25 mouse cellular contexts compared by ENCODE assay signal in genomic region chr6:115274705-115275104, GRCm38 (mm10). TPM values are rescaled to one million over a fixed set of nuclear protein-coding genes. Genes with fewer than 3 reads are reported as not detected.
DNase-seq lines count a peak whose midpoint lies in the region; ATAC-seq and TF ChIP-seq lines count a peak whose summit lies in the region.
"Had no signal": no experiment of that assay in that cellular context is flagged by ENCODE, and none has a peak within 500 bp of the region (broad histone marks: within the 10 kb centered on the region; RNA-seq: fewer than 3 reads in every experiment).

No protein-coding gene starts in this region.

- no peaks in the 10 kb centered on the region for H3K36me3 ChIP-seq in heart, embryonic 11.5 days (ENCODE audit: control insufficient read depth, insufficient read depth, low read length)
- no peaks in the 10 kb centered on the region for H3K36me3 ChIP-seq in lung, embryonic 14.5 days (ENCODE audit: insufficient read depth)
- H3K36me3 ChIP-seq in lung, postnatal 0 days (ENCODE audit: insufficient read depth, low read length) = no peaks in the 10 kb centered on the region
- H3K36me3 ChIP-seq in forebrain, embryonic 16.5 days (ENCODE audit: control insufficient read depth, insufficient read depth) = no peaks in the 10 kb centered on the region
- H3K36me3 ChIP-seq: embryonic facial prominence, embryonic 12.5 days; embryonic facial prominence, embryonic 15.5 days; heart, embryonic 12.5 days; heart, embryonic 15.5 days; hindbrain, embryonic 10.5 days had no signal

- DNase-seq in heart, adult 11 months = peak; percentile 58
- DNase-seq in lung, embryonic 14.5 days = peak; percentile 46
- no peak for DNase-seq in lung, postnatal 25 days (ENCODE audit: low spot score)
- peak; percentile 50 for DNase-seq in lung, postnatal 0 days (ENCODE audit: low spot score)
- no peak for DNase-seq in lung, adult 2 months
- DNase-seq: adrenal gland, adult 8-10 months; adrenal gland, postnatal 25 days; cerebellum, adult 11 months; gastrocnemius, postnatal 36 days; heart, postnatal 10 days; heart, postnatal 36 days had no signal

- TF ChIP-seq CTCF in lung, embryonic 14.5 days (IDR thresholded peaks at IDR 0.05; ENCODE audit: low read depth) = no peak
- no peak for TF ChIP-seq CTCF in lung, postnatal 0 days (IDR thresholded peaks at IDR 0.05)
- no peak for TF ChIP-seq CTCF in lung, adult 2 months (IDR thresholded peaks at IDR 0.05; ENCODE audit: insufficient read depth, low read length)
- no peak for TF ChIP-seq CTCF in olfactory bulb, adult 2 months (IDR thresholded peaks at IDR 0.05; ENCODE audit: insufficient read depth, low read depth, low read length)

- no peak overlapping the region for H3K9ac ChIP-seq in heart, embryonic 11.5 days (ENCODE audit: low read depth, low read length)
- H3K9ac ChIP-seq in lung, embryonic 14.5 days = no peak overlapping the region
- no peak overlapping the region for H3K9ac ChIP-seq in lung, postnatal 0 days (replicated peaks; ENCODE audit: low read depth)
- no peak overlapping the region for H3K9ac ChIP-seq in forebrain, embryonic 16.5 days (replicated peaks; ENCODE audit: low read depth, low read length)
- H3K9ac ChIP-seq: embryonic facial prominence, embryonic 12.5 days; embryonic facial prominence, embryonic 15.5 days; heart, embryonic 12.5 days; heart, embryonic 15.5 days; hindbrain, embryonic 13.5 days had no signal

- H3K4me3 ChIP-seq in heart, embryonic 11.5 days (ENCODE audit: low read depth, low read length) = no peak overlapping the region
- no peak overlapping the region for H3K4me3 ChIP-seq in lung, embryonic 14.5 days (ENCODE audit: low read depth, low read length)
- H3K4me3 ChIP-seq in lung, postnatal 0 days (ENCODE audit: low read depth, low read length) = no peak overlapping the region
- no peak overlapping the region for H3K4me3 ChIP-seq in lung, adult 2 months (replicated peaks; ENCODE audit: extremely low read depth, low read depth, low read length)
- H3K4me3 ChIP-seq in olfactory bulb, adult 2 months (ENCODE audit: insufficient read depth, low read depth, low read length) = no peak overlapping the region
- H3K4me3 ChIP-seq in forebrain, embryonic 16.5 days (replicated peaks; ENCODE audit: low read length) = no peak overlapping the region
- H3K4me3 ChIP-seq: embryonic facial prominence, embryonic 12.5 days; embryonic facial prominence, embryonic 15.5 days; heart, embryonic 12.5 days; heart, embryonic 15.5 days; hindbrain, embryonic 10.5 days; hindbrain, embryonic 13.5 days had no signal

- TF ChIP-seq POLR2A in lung, adult 2 months (IDR thresholded peaks at IDR 0.05; ENCODE audit: borderline replicate concordance, extremely low read depth, low read depth, low read length) = no peak
- no peak for TF ChIP-seq POLR2A in olfactory bulb, adult 2 months (IDR thresholded peaks at IDR 0.05; ENCODE audit: insufficient read depth, low read depth, low read length)

- H3K4me2 ChIP-seq in heart, embryonic 11.5 days = no peak overlapping the region
- H3K4me2 ChIP-seq in lung, embryonic 14.5 days = no peak overlapping the region
- no peak overlapping the region for H3K4me2 ChIP-seq in lung, postnatal 0 days (replicated peaks; ENCODE audit: low read depth, low read length)
- no peak overlapping the region for H3K4me2 ChIP-seq in forebrain, embryonic 16.5 days (ENCODE audit: low read length)
- H3K4me2 ChIP-seq: embryonic facial prominence, embryonic 12.5 days; embryonic facial prominence, embryonic 15.5 days; heart, embryonic 12.5 days; heart, embryonic 15.5 days; hindbrain, embryonic 13.5 days had no signal

- H3K27ac ChIP-seq in heart, embryonic 11.5 days (ENCODE audit: low read depth, low read length) = no peak overlapping the region
- peak overlapping the region; percentile 61; the same call in 1 of the 2 replicates for H3K27ac ChIP-seq in lung, embryonic 14.5 days (ENCODE audit: low read depth)
- H3K27ac ChIP-seq in lung, postnatal 0 days (ENCODE audit: low read length) = no peak overlapping the region
- peak overlapping the region; percentile 85; the same call in 1 of the 2 replicates for H3K27ac ChIP-seq in olfactory bulb, adult 2 months (ENCODE audit: insufficient read depth, low read depth, low read length)
- no peak overlapping the region for H3K27ac ChIP-seq in forebrain, embryonic 16.5 days (ENCODE audit: low read length)
- H3K27ac ChIP-seq: embryonic facial prominence, embryonic 12.5 days; embryonic facial prominence, embryonic 15.5 days; heart, embryonic 15.5 days; hindbrain, embryonic 10.5 days; hindbrain, embryonic 13.5 days had no signal

- WGBS in heart, embryonic 11.5 days (ENCODE audit: insufficient replicate concordance) = 80% methylated on average over 9 of the region's 9 CpGs
- 51% methylated on average over 9 of the region's 9 CpGs for WGBS in lung, embryonic 14.5 days
- 48% methylated on average over 9 of the region's 9 CpGs for WGBS in lung, postnatal 0 days
- 56% methylated on average over 9 of the region's 9 CpGs for WGBS in lung, adult 2 months
- 39% methylated on average over 9 of the region's 9 CpGs for WGBS in olfactory bulb, adult 2 months
- WGBS in forebrain, embryonic 16.5 days = 53% methylated on average over 9 of the region's 9 CpGs

- TF ChIP-seq EP300 in lung, postnatal 0 days (IDR thresholded peaks at IDR 0.05) = no peak

- no peaks in the 10 kb centered on the region for H3K9me3 ChIP-seq in heart, embryonic 11.5 days (replicated peaks; ENCODE audit: control insufficient read depth, low read length)
- H3K9me3 ChIP-seq in lung, embryonic 14.5 days (ENCODE audit: low read depth, low read length) = no peaks in the 10 kb centered on the region
- no peaks in the 10 kb centered on the region for H3K9me3 ChIP-seq in lung, postnatal 0 days (ENCODE audit: low read length)
- H3K9me3 ChIP-seq in forebrain, embryonic 16.5 days (ENCODE audit: control insufficient read depth, low read length) = no peaks in the 10 kb centered on the region
- H3K9me3 ChIP-seq: embryonic facial prominence, embryonic 12.5 days; embryonic facial prominence, embryonic 15.5 days; heart, embryonic 12.5 days; heart, embryonic 15.5 days; hindbrain, embryonic 10.5 days; hindbrain, embryonic 13.5 days had no signal

- H3K27me3 ChIP-seq in heart, embryonic 11.5 days (ENCODE audit: control insufficient read depth, insufficient read depth, low read length) = peaks cover 68% of the 10 kb centered on the region
- no peaks in the 10 kb centered on the region for H3K27me3 ChIP-seq in lung, embryonic 14.5 days (ENCODE audit: insufficient read depth, low read length)
- no peaks in the 10 kb centered on the region for H3K27me3 ChIP-seq in lung, postnatal 0 days (replicated peaks; ENCODE audit: insufficient read depth, low read length)
- no peaks in the 10 kb centered on the region for H3K27me3 ChIP-seq in forebrain, embryonic 16.5 days (replicated peaks; ENCODE audit: control insufficient read depth, insufficient read depth, low read length)
- H3K27me3 ChIP-seq: embryonic facial prominence, embryonic 12.5 days; embryonic facial prominence, embryonic 15.5 days; hindbrain, embryonic 13.5 days had no signal

- H3K4me1 ChIP-seq in heart, embryonic 11.5 days (ENCODE audit: control insufficient read depth, insufficient read depth, low read length) = peaks cover 16% of the 10 kb centered on the region
- H3K4me1 ChIP-seq in lung, embryonic 14.5 days (ENCODE audit: insufficient read depth) = peaks cover 5% of the 10 kb centered on the region
- H3K4me1 ChIP-seq in lung, postnatal 0 days (ENCODE audit: insufficient read depth, low read depth, low read length) = no peaks in the 10 kb centered on the region
- H3K4me1 ChIP-seq in lung, adult 2 months (ENCODE audit: control insufficient read depth, insufficient read depth, low read length) = no peaks in the 10 kb centered on the region
- peaks cover 44% of the 10 kb centered on the region for H3K4me1 ChIP-seq in olfactory bulb, adult 2 months (ENCODE audit: control insufficient read depth, insufficient read depth, low read length)
- no peaks in the 10 kb centered on the region for H3K4me1 ChIP-seq in forebrain, embryonic 16.5 days (replicated peaks; ENCODE audit: control insufficient read depth, insufficient read depth, low read length)

- no peak for ATAC-seq in heart, embryonic 11.5 days (replicated peaks; ENCODE audit: insufficient number of reproducible peaks, low FRiP score, low TSS enrichment)
- ATAC-seq in lung, embryonic 14.5 days (ENCODE audit: insufficient read depth) = no peak
- peak; percentile 45 for ATAC-seq in lung, postnatal 0 days
- ATAC-seq in forebrain, embryonic 16.5 days = no peak
- ATAC-seq: activated CD4-positive, CD25-positive, alpha-beta regulatory T cell, adult 4 months; forebrain, embryonic 14.5 days; hindbrain, embryonic 16.5 days had no signal

RNA-seq across cellular contexts. Expression of gene Timp4, which starts 22.7 kb away (rescaled TPM):
- polyA plus RNA-seq in heart, embryonic 11.5 days (2014; fragmentation: Nextera tagmentation; extraction: Ambion mirVana) = 0.39 TPM in 1 of 2 replicates, not detected in the other
- 1.1 and 2.3 TPM in 2 replicates for polyA plus RNA-seq in lung, embryonic 14.5 days (2014; fragmentation: Nextera tagmentation; extraction: Ambion mirVana)
- polyA plus RNA-seq in lung, postnatal 0 days (2015; fragmentation: Nextera tagmentation; extraction: Ambion mirVana) = 3.7 and 5.0 TPM in 2 replicates
- 3.1 and 4.0 TPM in 2 replicates for polyA plus RNA-seq in lung, adult 2 months (2012; rRNA removed)
- polyA plus RNA-seq in olfactory bulb, adult 2 months (2012; ENCODE audit: insufficient read depth, insufficient read length, low replicate concordance, missing spikeins) = not detected in 2 replicates
- polyA plus RNA-seq in forebrain, embryonic 16.5 days (2015; fragmentation: Nextera tagmentation; extraction: Ambion mirVana) = 2.7 and 3.1 TPM in 2 replicates
- polyA plus RNA-seq: heart, embryonic 12.5 days had no signal

RNA-seq across cellular contexts. Expression of gene Gm17482, which starts 47.6 kb away (rescaled TPM):
- polyA plus RNA-seq in heart, embryonic 11.5 days (2014; fragmentation: Nextera tagmentation; extraction: Ambion mirVana) = not detected in 2 replicates
- polyA plus RNA-seq in lung, embryonic 14.5 days (2014; fragmentation: Nextera tagmentation; extraction: Ambion mirVana) = not detected in 2 replicates
- not detected in 2 replicates for polyA plus RNA-seq in lung, postnatal 0 days (2015; fragmentation: Nextera tagmentation; extraction: Ambion mirVana)
- not detected in 2 replicates for polyA plus RNA-seq in lung, adult 2 months (2012; rRNA removed)
- not detected in 2 replicates for polyA plus RNA-seq in olfactory bulb, adult 2 months (2012; ENCODE audit: insufficient read depth, insufficient read length, low replicate concordance, missing spikeins)
- not detected in 2 replicates for polyA plus RNA-seq in forebrain, embryonic 16.5 days (2015; fragmentation: Nextera tagmentation; extraction: Ambion mirVana)
- polyA plus RNA-seq: activated CD4-positive, CD25-positive, alpha-beta regulatory T cell, adult 4 months; cerebellum, adult 2 months; embryonic facial prominence, embryonic 12.5 days; embryonic facial prominence, embryonic 15.5 days; forebrain, embryonic 11.5 days; forebrain, embryonic 14.5 days; heart, embryonic 12.5 days; heart, embryonic 15.5 days; hindbrain, embryonic 10.5 days; hindbrain, embryonic 13.5 days; hindbrain, embryonic 16.5 days had no signal

Comparison
In these comparisons a context has a peak if more than half of its experiments do, and no peak if none do; other contexts are left out.
1. DNase-seq: peak in heart, adult 11 months (single experiment), lung, embryonic 14.5 days (single experiment) and lung, postnatal 0 days (single experiment); none in lung, postnatal 25 days (single experiment) and lung, adult 2 months (single experiment).
2. H3K27ac ChIP-seq: peak in lung, embryonic 14.5 days (single experiment) and olfactory bulb, adult 2 months (single experiment); none in heart, embryonic 11.5 days (single experiment), lung, postnatal 0 days (single experiment) and forebrain, embryonic 16.5 days (single experiment).